Mouse (Mus musculus) ovary, adult 2 months (tissue): Measurements from ENCODE around the gene Negr1. TPM values are rescaled to one million over a fixed set of nuclear protein-coding genes. Genes with fewer than 3 reads are reported as not detected.

Experiments used
- polyA plus RNA-seq: library from polyadenylated mRNA; depleted of rRNA; stranded (reverse); fragments of >200 nt; gene quantifications from 2 replicates; pipeline ENCODE4 v1.2.3, GENCODE M21; 2012; rRNA removed

Gene Negr1
- polyA plus RNA-seq, result 1.4 and 1.6 TPM in 2 replicates

DNA sequence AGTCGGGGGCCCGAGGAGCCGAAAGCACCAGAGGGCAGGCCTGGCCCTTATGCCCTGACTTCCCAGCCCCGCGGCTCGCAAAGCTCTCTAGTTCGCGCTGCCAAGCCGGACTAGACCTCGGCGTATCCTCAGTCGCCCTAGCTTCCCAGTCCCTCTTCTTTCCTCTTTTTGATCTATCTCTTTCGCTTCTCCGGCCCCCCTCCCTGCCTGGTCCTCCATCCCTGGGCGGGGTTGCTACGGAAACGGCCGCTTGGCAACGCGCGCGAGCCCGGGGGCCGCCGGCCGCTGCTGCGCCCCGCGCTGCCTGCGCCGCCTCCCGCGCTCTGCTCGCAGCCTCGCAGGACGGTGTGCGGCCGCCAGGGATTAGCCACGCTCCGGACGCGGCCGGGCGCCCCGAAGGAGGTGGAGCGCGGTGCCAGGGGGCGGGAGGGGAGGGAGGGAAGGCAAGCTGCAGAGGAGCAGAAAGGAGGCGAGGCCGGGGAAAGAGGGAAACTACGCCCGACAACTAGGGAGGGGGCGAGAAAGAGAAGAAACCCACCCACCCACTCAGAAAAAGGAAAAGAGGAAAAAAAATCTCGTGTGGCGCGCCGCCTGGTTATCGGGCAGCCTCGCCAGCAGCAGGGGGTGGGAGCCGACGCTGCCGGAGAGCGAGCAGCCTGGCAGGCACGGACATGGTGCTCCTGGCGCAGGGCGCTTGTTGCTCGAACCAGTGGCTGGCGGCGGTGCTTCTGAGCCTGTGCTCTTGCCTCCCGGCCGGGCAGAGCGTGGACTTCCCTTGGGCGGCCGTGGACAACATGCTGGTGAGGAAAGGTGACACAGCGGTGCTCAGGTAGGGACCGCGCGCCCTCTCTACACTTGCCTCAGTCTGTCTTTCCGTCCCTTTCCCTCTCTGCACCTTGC is at the start of gene Negr1:
TSS of gene Negr1 (plus strand) at position 271 of the 900 bp plus-strand sequence.

